Comparison of ENCODE assay signal across 9 mouse cellular contexts in the genomic region with DNA sequence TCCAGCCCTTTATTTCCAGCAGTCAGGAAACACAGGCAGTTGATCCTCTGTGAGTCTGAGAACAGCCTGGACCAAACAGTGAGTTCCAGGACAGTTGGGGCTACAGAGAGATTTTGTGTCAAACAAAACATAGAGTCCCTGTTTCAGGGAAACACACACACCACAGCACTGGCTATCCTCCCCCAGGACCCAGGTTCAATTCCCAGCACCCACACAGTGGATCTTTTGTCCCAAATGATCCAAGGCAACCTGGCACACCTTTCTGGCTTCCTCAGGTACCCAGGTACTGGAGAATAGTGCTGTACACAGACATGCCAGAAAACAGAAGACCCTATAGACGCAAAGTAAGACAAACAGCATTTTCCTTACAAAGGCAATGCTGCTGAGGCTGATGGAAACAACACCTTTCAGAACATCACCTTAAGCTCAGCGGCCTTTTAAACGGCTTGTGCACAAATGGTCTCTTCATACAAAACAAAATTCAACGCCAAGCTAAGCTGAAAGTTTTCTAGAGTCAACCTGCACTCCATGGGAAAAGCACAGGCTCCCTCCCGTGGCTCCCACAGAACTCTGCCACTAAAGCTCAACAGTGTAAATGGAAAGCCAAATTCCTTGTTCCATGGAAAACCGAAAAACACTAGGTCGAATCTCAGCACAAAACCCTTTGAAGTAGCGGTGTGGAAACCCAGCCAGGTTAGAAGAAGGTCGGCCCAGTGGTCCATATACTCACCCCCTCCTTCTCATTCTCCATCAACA. TPM values are rescaled to one million over a fixed set of nuclear protein-coding genes. Genes with fewer than 3 reads are reported as not detected.
DNase-seq lines count a peak whose midpoint lies in the region; ATAC-seq and TF ChIP-seq lines count a peak whose summit lies in the region.
"Had no signal": no experiment of that assay in that cellular context is flagged by ENCODE, and none has a peak within 500 bp of the region (broad histone marks: within the 10 kb centered on the region; RNA-seq: fewer than 3 reads in every experiment).

No protein-coding gene starts in this region.

- H3K4me1 ChIP-seq in heart, embryonic 14.5 days (ENCODE audit: control insufficient read depth in 2 of 2, insufficient read depth in 2 of 2, low read length in 2 of 2), result peaks cover 16 to 30% of the 10 kb centered on the region in 2 experiments
- H3K4me1 ChIP-seq in MEL (ENCODE audit: control insufficient read depth in 1 of 2, insufficient read depth in 2 of 2, low read length in 2 of 2), result peaks cover 14 to 33% of the 10 kb centered on the region in 2 experiments
- H3K4me1 ChIP-seq in hindbrain, embryonic 10.5 days (replicated peaks), result peaks cover 37% of the 10 kb centered on the region
- peaks cover 38% of the 10 kb centered on the region for H3K4me1 ChIP-seq in midbrain, embryonic 10.5 days

- TF ChIP-seq CTCF in MEL (IDR thresholded peaks at IDR 0.05 in 2 of 3, conservative IDR thresholded peaks at IDR 0.05 in 1 of 3; ENCODE audit: control insufficient read depth in 1 of 3, insufficient read depth in 1 of 3, low read depth in 2 of 3, low read length in 3 of 3, poor library complexity in 1 of 3, severe bottlenecking in 1 of 3), result no peak

- TF ChIP-seq EP300 in MEL (IDR thresholded peaks at IDR 0.05; ENCODE audit: low read depth in 1 of 2, low read length in 2 of 2), result no peak

- peaks cover 34% of the 10 kb centered on the region for H3K79me2 ChIP-seq in MEL (ENCODE audit: control insufficient read depth, insufficient read depth, low read length, poor library complexity)

- no peaks in the 10 kb centered on the region for H3K27me3 ChIP-seq in heart, embryonic 14.5 days (ENCODE audit: control insufficient read depth, insufficient read depth, low read length)
- H3K27me3 ChIP-seq in MEL (ENCODE audit: control insufficient read depth in 1 of 2, insufficient read depth in 2 of 2, low read length in 2 of 2), result no peaks in the 10 kb centered on the region
- H3K27me3 ChIP-seq in hindbrain, embryonic 10.5 days (ENCODE audit: insufficient read depth, poor library complexity, severe bottlenecking), result no peaks in the 10 kb centered on the region
- H3K27me3 ChIP-seq in midbrain, embryonic 10.5 days (ENCODE audit: low read depth, poor library complexity, severe bottlenecking), result no peaks in the 10 kb centered on the region

- no peak for DNase-seq in heart, adult 18-20 months
- no peak for DNase-seq in MEL (ENCODE audit: low read depth, low spot score)
- DNase-seq in hindbrain, embryonic 10.5 days (ENCODE audit: low spot score), result no peak
- no peak for DNase-seq in midbrain, embryonic 10.5 days (ENCODE audit: low spot score)
- DNase-seq in frontal cortex, postnatal 25 days (ENCODE audit: low spot score in 2 of 2), result no peak
- DNase-seq in spleen, adult 12 weeks (ENCODE audit: low spot score), result no peak
- DNase-seq in retina, postnatal 1 day, result no peak

- ATAC-seq in heart, embryonic 14.5 days (ENCODE audit: insufficient number of reproducible peaks, insufficient read depth, low FRiP score, low read depth), result no peak

- H3K4me3 ChIP-seq in heart, embryonic 14.5 days (ENCODE audit: control insufficient read depth in 1 of 2, insufficient read depth in 1 of 2, low read depth in 1 of 2, low read length in 2 of 2), result peak overlapping the region; percentile 72 to 85
- peak overlapping the region; percentile 98 to 99 for H3K4me3 ChIP-seq in MEL (ENCODE audit: control insufficient read depth in 1 of 2, insufficient read depth in 1 of 2, low read depth in 2 of 2, low read length in 2 of 2)
- peak overlapping the region; percentile 97 for H3K4me3 ChIP-seq in hindbrain, embryonic 10.5 days
- peak overlapping the region; percentile 67 for H3K4me3 ChIP-seq in midbrain, embryonic 10.5 days

- TF ChIP-seq RAD21 in MEL (IDR thresholded peaks at IDR 0.05; ENCODE audit: low read depth, low read length), result no peak

- H3K4me2 ChIP-seq in heart, embryonic 14.5 days (ENCODE audit: low read length), result peak overlapping the region; percentile 84

- no peaks in the 10 kb centered on the region for H3K9me3 ChIP-seq in heart, embryonic 14.5 days (ENCODE audit: control insufficient read depth, low read length)
- H3K9me3 ChIP-seq in MEL (replicated peaks; ENCODE audit: insufficient read depth, low read length), result no peaks in the 10 kb centered on the region
- H3K9me3 ChIP-seq in hindbrain, embryonic 10.5 days, result no peaks in the 10 kb centered on the region
- H3K9me3 ChIP-seq in midbrain, embryonic 10.5 days (replicated peaks), result no peaks in the 10 kb centered on the region

- H3K9ac ChIP-seq in heart, embryonic 14.5 days (ENCODE audit: low read length), result peak overlapping the region; percentile 92
- H3K9ac ChIP-seq in MEL (ENCODE audit: control insufficient read depth, low read depth, low read length, poor library complexity, severe bottlenecking), result peak overlapping the region; percentile 95

- H3K36me3 ChIP-seq in heart, embryonic 14.5 days (ENCODE audit: control insufficient read depth, insufficient read depth, low read length), result peaks cover 52% of the 10 kb centered on the region
- H3K36me3 ChIP-seq in MEL (ENCODE audit: control insufficient read depth in 1 of 2, insufficient read depth in 2 of 2, low read length in 2 of 2), result peaks cover 10 to 34% of the 10 kb centered on the region in 2 experiments
- peaks cover 50% of the 10 kb centered on the region for H3K36me3 ChIP-seq in hindbrain, embryonic 10.5 days
- peaks cover 50% of the 10 kb centered on the region for H3K36me3 ChIP-seq in midbrain, embryonic 10.5 days

- H3K27ac ChIP-seq in heart, embryonic 14.5 days (replicated peaks in 1 of 2; ENCODE audit: control insufficient read depth in 1 of 2, insufficient read depth in 1 of 2, low read depth in 2 of 2, low read length in 2 of 2), result peak overlapping the region; percentile 48 to 95
- peak overlapping the region; percentile 79 for H3K27ac ChIP-seq in MEL (ENCODE audit: control insufficient read depth, low read depth, low read length)
- H3K27ac ChIP-seq in hindbrain, embryonic 10.5 days, result peak overlapping the region; percentile 98
- peak overlapping the region; percentile 97 for H3K27ac ChIP-seq in midbrain, embryonic 10.5 days (replicated peaks)

- no peak for TF ChIP-seq POLR2A in MEL (IDR thresholded peaks at IDR 0.05; ENCODE audit: control insufficient read depth in 1 of 2, insufficient read depth in 1 of 2, low read depth in 1 of 2, low read length in 2 of 2, poor library complexity in 1 of 2)

- WGBS in heart, embryonic 14.5 days, result 27% methylated on average over 9 of the region's 9 CpGs
- 30% methylated on average over 9 of the region's 9 CpGs for WGBS in hindbrain, embryonic 10.5 days
- 29% methylated on average over 9 of the region's 9 CpGs for WGBS in midbrain, embryonic 10.5 days

TF ChIP-seq in MEL, 35 proteins besides CTCF, POLR2A, EP300 and RAD21 (continues in another document):
- TF ChIP-seq SMC3 (IDR thresholded peaks at IDR 0.05; ENCODE audit: low read depth, low read length) (no peak), JUND (IDR thresholded peaks at IDR 0.05; ENCODE audit: low read depth, low read length) (no peak), MYB (IDR thresholded peaks at IDR 0.05; ENCODE audit: low read depth, low read length) (no peak), TBP (IDR thresholded peaks at IDR 0.05; ENCODE audit: low read depth, low read length) (no peak), KAT2A (conservative IDR thresholded peaks at IDR 0.05; ENCODE audit: low read depth, low read length) (no peak)

RNA-seq across cellular contexts. Expression of a gene that starts 1.4 kb away (rescaled TPM):
- 44.5 and 45.3 TPM in 2 replicates for polyA plus RNA-seq in heart, embryonic 14.5 days (2014; fragmentation: Nextera tagmentation; extraction: Ambion mirVana)
- total RNA-seq in heart, adult 18-20 months (2021), result 10 to 100 TPM; 22.4 to 24.1 TPM
- total RNA-seq in MEL (2012; rRNA removed), result 30.9 and 37.7 TPM in 2 replicates
- 100 to 1,000 TPM in 1 of 2 experiments, not detected in 1; 125 TPM for polyA plus RNA-seq in MEL (2012; ENCODE audit: insufficient read depth in 1 of 2, insufficient read length in 2 of 2, low read depth in 1 of 2, low replicate concordance in 2 of 2, missing spikeins in 1 of 2)
- polyA plus RNA-seq in hindbrain, embryonic 10.5 days (2016; fragmentation: Nextera tagmentation; extraction: Ambion mirVana), result 121 and 125 TPM in 2 replicates
- polyA plus RNA-seq in midbrain, embryonic 10.5 days (2016; fragmentation: Nextera tagmentation; extraction: Ambion mirVana), result 119 and 132 TPM in 2 replicates

RNA-seq across cellular contexts. Expression of a gene that starts 7.5 kb away (rescaled TPM):
- 12.1 and 12.2 TPM in 2 replicates for polyA plus RNA-seq in heart, embryonic 14.5 days (2014; fragmentation: Nextera tagmentation; extraction: Ambion mirVana)
- total RNA-seq in heart, adult 18-20 months (2021), result 1 to 10 TPM; 4.4 to 5.0 TPM
- 32.5 and 40.0 TPM in 2 replicates for total RNA-seq in MEL (2012; rRNA removed)
- polyA plus RNA-seq in MEL (2012; ENCODE audit: insufficient read depth in 1 of 2, insufficient read length in 2 of 2, low read depth in 1 of 2, low replicate concordance in 2 of 2, missing spikeins in 1 of 2), result 10 to 100 TPM in 1 of 2 experiments, not detected in 1; 73.9 TPM
- polyA plus RNA-seq in hindbrain, embryonic 10.5 days (2016; fragmentation: Nextera tagmentation; extraction: Ambion mirVana), result 25.9 and 29.5 TPM in 2 replicates
- polyA plus RNA-seq in midbrain, embryonic 10.5 days (2016; fragmentation: Nextera tagmentation; extraction: Ambion mirVana), result 25.6 and 27.9 TPM in 2 replicates

RNA-seq across cellular contexts. Expression of a gene that starts 9.4 kb away (rescaled TPM):
- 23.7 and 27.7 TPM in 2 replicates for polyA plus RNA-seq in heart, embryonic 14.5 days (2014; fragmentation: Nextera tagmentation; extraction: Ambion mirVana)
- total RNA-seq in heart, adult 18-20 months (2021), result 10 to 100 TPM; 23.1 to 30.8 TPM
- 0.19 and 0.26 TPM in 2 replicates for total RNA-seq in MEL (2012; rRNA removed)
- polyA plus RNA-seq in MEL (2012; ENCODE audit: insufficient read depth in 1 of 2, insufficient read length in 2 of 2, low read depth in 1 of 2, low replicate concordance in 2 of 2, missing spikeins in 1 of 2), result under 1 TPM in 1 of 2 experiments, not detected in 1; 0.43 TPM
- polyA plus RNA-seq in hindbrain, embryonic 10.5 days (2016; fragmentation: Nextera tagmentation; extraction: Ambion mirVana), result 27.6 and 39.1 TPM in 2 replicates
- 26.7 and 33.6 TPM in 2 replicates for polyA plus RNA-seq in midbrain, embryonic 10.5 days (2016; fragmentation: Nextera tagmentation; extraction: Ambion mirVana)

RNA-seq across cellular contexts. Expression of a gene that starts 29.3 kb away (rescaled TPM):
- 0.68 TPM in 1 of 2 replicates, not detected in the other for polyA plus RNA-seq in heart, embryonic 14.5 days (2014; fragmentation: Nextera tagmentation; extraction: Ambion mirVana)
- not detected for total RNA-seq in heart, adult 18-20 months (2021)
- total RNA-seq in MEL (2012; rRNA removed), result not detected in 2 replicates
- polyA plus RNA-seq in MEL (2012; ENCODE audit: insufficient read depth in 1 of 2, insufficient read length in 2 of 2, low read depth in 1 of 2, low replicate concordance in 2 of 2, missing spikeins in 1 of 2), result not detected
- polyA plus RNA-seq in hindbrain, embryonic 10.5 days (2016; fragmentation: Nextera tagmentation; extraction: Ambion mirVana), result 1.3 and 1.7 TPM in 2 replicates
- polyA plus RNA-seq in midbrain, embryonic 10.5 days (2016; fragmentation: Nextera tagmentation; extraction: Ambion mirVana), result 0.94 and 2.1 TPM in 2 replicates
- total RNA-seq: gastrocnemius, adult 8-10 months had no signal

RNA-seq across cellular contexts. Expression of a gene that starts 45.6 kb away (rescaled TPM):
- polyA plus RNA-seq in heart, embryonic 14.5 days (2014; fragmentation: Nextera tagmentation; extraction: Ambion mirVana), result 38.0 and 42.7 TPM in 2 replicates
- total RNA-seq in heart, adult 18-20 months (2021), result 1 to 10 TPM; 6.7 to 9.4 TPM
- total RNA-seq in MEL (2012; rRNA removed), result 46.6 and 54.7 TPM in 2 replicates
- 10 to 100 TPM in 1 of 2 experiments, not detected in 1; 62.2 TPM for polyA plus RNA-seq in MEL (2012; ENCODE audit: insufficient read depth in 1 of 2, insufficient read length in 2 of 2, low read depth in 1 of 2, low replicate concordance in 2 of 2, missing spikeins in 1 of 2)
- 56.9 and 61.6 TPM in 2 replicates for polyA plus RNA-seq in hindbrain, embryonic 10.5 days (2016; fragmentation: Nextera tagmentation; extraction: Ambion mirVana)
- polyA plus RNA-seq in midbrain, embryonic 10.5 days (2016; fragmentation: Nextera tagmentation; extraction: Ambion mirVana), result 59.2 and 59.8 TPM in 2 replicates

Comparison
In these comparisons a context has a peak if more than half of its experiments do, and no peak if none do; other contexts are left out.
1. RNA of a gene that starts 9.4 kb away (polyA plus RNA-seq): 27.6 to 39.1 TPM in hindbrain, embryonic 10.5 days, 26.7 to 33.6 TPM in midbrain, embryonic 10.5 days and 23.7 to 27.7 TPM in heart, embryonic 14.5 days; 0.43 TPM in MEL; every median in the first group is over 10 times any median in the second.
2. Peak in every context shown above with its lines, with median percentiles within 50 percentile points of each other: H3K27ac ChIP-seq and H3K4me3 ChIP-seq.